Mouse (Mus musculus) layer of hippocampus, postnatal 36 days (tissue): ENCODE measurements around the gene Shisa4. TPM values are rescaled to one million over a fixed set of nuclear protein-coding genes. Genes with fewer than 3 reads are reported as not detected.
"Not testable (repeated sequence)": the region's sequence is repeated elsewhere in the genome, so short reads cannot be mapped to it uniquely, and the experiment has no call there.

Experiments
- DNase-seq, 2 experiments: peaks; one replicate each; pipeline ENCODE4 v3.0.0; 2022
- total RNA-seq, 2 experiments: library from RNA; stranded (reverse); gene quantifications; 2 replicates each; pipeline ENCODE4 v1.2.3; 2021

The Shisa4 gene
- 100 to 1,000 TPM; 112 to 121 TPM for total RNA-seq

DNA sequence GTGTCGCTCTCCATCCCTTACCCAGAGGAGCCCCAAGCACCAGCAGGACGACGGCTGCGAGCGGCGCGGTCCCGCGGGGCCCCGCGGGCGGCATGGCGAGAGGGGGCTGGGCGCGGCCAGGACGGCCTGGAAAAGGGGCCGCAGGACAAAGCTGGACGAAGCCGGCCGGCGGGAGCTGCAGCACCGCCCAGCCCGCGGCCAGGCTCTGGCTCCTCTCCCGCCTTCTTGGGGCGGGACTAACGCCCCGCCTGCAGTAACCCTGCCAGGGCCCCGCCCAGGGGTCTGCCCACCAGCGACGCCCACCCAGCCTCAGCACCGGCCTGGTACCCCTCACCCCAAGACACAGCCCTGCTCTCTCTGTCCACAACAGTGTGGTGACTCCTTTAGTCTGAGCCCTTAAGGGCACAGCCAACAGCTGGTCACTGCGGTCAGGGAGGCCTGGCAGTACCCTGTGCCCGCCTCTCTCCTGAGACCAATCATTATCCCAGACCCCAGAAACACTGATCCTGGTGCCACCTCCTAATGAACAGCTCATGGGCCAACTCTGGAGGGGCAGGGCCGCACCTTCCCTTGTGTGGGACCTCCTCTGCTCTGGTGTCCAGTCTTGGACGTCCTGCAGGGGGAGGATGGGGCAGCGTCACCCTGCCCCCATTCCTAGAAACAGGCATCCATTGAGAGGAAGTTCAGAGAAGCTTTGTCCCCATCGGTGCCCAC, at the start of gene Shisa4:
Gene Shisa4, minus strand, starts transcription at position 370 of the 714 bp plus-strand sequence.
- peak; percentile 82 to 85 for DNase-seq

DNA sequence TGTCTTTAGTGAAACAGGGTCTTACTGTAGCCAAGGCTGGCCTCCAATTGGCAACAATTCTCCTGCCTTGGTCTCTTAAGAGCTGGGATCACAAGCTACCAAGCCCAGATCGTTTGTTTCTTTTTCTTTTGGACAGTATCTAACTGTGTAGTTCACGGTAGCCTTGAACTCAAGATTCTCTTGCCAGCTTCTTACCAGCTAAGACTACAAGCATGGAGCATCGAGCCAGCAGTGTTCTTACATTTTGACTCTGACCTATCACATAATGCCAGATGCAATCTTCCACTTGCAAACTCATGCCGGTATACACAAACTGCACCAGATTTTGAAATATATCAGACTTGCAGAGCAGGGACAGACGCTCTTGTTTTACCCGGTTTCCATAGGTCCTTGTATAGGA, 47.7 kb upstream of the Shisa4 start:
- no peak for DNase-seq

DNA sequence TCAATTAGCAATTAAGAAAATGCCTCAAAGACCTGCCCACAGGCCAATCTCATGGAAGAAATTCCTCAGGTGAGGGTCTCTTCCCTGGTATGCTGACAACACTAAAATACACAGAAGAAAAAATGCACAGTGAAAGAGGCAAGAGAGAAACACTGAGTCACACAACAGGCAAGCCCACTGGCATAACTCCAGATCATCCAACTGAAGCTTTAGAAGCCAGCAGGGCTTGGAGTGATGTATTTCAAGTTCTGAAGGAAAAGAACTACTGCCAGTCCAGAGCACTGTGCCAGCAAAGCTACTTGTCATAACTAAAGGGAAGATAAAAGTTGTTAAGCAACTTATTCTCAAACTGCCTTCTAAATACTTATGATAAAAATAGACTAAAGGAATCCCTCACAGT, 39.0 kb upstream of the Shisa4 start:
- no peak for DNase-seq

DNA sequence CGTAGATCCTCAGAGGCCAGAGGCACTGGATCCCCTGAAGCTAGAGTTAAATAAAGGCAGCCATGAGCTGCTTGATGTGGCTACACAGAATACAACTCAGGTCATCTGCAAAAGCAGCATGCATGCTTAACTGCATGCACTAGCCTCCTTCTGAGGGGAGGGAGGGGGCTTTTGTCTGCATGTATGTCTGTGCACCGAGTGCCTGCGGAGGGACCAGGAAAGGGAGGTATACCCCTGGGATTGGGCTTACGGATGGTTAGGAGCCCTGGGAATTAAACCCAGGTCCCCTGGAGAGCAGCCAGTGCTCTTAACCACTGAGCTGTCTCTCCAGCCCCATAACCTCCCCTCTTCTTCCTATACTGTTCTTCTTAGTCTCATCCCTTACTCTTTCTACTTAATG, 37.1 kb upstream of the Shisa4 start:
- no peak for DNase-seq

DNA sequence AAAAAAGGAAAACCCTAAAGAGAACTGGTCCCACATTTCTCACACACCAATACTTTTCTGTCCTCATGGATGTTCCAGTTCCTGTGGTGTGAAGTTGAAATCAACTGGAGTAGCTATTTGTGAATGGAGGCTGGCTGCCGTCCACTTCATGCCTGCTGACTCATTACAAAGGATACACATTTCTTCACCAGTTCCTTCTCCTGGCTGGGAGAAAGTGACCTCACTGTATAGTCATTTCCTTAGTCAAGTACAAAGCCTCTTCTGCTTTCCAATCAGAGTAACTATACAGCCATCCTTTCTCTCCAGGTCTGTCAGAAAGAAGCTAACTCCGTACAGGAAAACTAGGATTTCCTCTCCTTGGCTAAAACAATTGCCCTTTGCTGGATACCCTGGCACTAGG, 35.9 kb upstream of the Shisa4 start:
- DNase-seq = no peak

DNA sequence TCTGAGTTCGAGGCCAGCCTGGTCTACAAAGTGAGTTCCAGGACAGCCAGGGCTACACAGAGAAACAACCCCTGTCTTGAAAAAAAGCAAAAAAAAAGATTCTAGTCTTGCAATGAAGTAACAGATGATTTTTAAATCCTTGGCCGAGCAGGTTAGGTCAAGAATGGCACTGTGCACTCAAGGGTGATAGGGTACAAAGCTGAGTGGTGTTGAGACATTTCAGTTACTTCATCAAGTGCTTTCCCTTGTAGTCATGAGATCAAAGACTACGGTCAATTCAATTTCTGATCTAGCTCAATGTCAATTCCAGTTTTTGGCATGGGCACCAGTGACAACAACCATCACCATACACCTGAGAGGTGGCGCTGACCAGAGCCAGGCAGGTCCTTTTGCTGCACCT, 33.9 kb upstream of the Shisa4 start:
- DNase-seq = no peak

DNA sequence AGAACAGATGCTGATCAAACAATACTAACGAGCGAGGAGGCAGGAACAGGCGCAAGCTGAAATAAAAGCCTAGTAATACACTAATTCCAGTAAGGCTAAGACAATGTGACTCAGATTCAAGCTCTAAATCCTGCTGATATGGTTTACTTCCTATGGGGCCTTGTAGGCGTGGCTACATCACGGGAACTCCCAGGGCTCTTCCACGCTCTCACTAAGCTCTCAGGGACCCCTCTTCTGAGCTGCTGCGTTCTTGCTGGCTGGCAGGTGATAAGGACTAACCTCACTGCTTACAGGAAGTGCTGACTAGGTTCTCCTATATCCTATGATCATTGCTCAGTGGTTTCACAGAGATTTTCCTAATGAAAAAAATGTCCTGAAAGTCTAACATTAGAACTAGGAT, 30.3 kb upstream of the Shisa4 start:
- DNase-seq = no peak

DNA sequence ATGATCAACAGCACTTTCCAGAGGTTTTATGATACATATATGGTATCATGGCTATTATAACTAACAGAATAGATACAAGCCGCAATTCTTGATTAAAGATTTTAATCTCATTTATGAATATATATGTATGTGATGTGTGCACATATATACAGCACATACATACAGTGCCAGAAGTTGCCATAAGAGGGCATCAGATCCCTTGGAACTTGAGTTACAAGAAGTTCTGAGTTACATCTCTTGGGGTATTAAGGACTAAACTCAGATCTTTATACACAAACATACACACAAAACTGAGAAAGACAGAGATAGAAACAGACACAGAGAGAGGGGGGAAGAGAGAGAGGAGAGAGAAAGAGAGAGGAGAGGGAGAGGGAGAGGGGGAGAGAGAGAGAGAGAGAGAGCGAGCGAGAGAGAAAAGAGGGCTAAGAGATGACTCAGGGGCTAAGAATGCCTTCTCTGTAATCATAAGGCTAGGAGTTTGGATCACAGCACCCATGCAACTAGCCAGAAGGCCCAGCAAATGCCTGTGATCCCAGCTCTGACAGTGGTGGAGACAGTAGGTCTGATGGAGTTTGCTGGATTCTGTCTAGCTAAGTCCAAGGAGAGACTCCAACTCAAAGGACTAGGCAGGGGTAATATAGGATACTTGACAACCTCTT, 26.5 kb upstream of the Shisa4 start:
- DNase-seq = no peak

DNA sequence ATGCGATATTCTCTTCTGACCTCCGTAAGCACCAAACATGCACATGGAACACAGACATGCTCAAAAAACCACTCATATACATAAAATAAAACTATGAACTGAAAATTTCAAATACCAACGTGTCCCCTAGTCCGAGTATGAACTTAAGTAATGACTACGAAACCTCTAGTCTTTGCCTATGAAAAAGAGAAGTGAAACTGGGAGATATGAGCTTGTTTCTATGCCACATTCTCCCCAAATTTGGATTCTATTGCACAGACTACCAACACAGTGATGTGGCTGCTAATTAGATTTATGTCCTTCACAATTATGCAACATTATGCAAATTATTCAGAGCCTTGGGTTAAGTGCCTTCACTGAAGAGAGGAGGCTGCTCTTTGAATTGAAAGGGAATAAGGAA, 24.4 kb upstream of the Shisa4 start:
- DNase-seq = no peak

DNA sequence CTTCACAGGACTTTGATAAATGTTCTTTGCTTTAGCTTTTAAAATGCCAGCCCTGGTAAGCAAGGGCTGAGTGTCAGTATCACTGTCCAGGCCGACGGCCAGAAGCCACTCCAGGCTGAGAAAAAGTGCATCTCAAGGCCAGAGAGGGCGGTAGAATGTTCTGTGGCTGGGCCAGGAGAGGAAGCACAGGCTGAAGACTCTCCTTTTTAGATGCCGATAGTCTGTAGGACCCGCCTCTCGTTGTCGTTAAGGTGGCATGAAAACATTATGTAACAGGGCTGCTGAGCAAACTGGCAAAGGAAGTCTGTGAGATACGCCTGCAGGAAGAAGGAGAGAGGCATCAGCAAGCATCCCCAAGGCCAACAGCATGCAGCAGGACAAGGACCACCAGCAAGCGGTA, 10.1 kb upstream of the Shisa4 start:
- no peak for DNase-seq

DNA sequence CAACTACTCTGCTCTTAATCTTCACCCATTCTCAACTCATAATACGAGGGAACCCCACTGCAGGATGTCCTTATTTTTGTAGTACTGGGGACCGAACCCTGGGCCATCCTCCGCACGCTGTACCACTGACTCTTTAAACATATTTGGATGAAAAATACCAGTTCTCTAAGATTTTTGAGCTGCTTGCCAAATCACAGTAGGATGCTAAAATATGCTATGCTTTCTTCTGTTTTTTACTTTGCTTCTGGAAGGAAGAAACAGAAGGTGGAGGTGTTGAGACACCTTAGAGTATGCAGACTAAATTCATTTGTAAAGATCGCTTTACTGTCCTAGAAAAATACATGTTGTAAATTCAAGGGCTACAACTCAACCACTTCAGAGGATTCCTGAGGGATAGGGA, 9.1 kb upstream of the Shisa4 start:
- no peak for DNase-seq

DNA sequence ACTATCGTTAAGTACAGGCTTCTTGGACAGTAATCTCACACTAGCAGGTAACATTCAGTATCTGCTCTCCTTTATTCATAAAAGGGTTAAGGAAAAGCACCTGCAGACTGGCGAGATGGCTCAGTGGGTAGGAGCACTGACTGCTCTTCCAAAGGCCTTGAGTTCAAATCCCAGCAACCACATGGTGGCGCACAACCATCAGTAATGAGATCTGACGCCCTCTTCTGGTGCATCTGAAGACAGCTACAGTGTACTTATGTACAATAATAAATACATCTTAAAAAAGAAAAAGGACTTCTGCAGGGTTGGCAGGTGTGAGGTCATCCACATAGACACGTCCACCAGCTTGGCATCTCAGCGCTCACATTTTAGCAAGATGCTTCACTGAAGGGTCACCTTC, 6.5 kb upstream of the Shisa4 start:
- not testable (repeated sequence) for DNase-seq

DNA sequence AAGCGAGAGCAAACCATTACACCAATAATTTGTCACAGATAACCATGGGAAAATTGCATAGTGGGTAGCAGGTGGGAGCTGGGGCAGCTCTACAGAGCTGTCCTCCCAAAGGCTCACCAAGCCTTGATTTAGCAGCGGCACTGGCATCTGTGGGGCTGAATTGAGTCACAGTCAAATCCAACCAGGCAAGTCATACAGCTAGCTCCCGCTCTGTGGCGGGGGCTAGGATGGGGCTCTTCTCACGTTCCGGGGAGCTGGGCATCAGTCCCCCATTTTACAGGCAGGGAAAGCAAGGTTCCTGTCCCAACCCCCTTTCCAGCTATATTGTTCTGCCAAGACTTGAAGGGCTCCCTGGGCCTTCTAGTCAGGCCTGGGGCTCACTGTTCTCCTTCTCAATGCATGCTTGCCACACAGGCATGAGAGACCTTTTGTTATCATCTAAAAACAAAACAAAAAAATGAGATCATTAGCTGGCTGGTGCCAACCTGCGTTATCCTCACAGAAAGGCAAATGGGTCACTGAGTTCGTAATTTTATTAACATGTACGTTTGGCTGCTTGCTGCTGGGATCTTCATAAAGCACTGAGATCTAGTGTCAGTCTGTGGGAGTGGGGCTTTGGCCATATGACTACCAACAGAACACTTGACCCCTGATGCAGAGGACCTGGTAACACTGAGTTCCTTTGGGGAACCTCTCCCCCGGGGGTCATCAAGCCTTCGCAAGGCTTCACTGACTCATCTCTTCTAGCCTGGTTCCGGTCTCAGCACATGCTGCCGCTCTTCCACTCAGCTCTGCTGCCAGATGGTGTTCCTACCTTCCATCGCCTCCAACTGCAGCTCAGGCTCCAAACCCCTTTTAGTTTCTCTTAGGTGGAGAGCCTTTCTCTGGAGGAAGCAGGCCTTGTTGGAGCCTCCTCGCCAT, 5.3 kb upstream of the Shisa4 start:
- DNase-seq = peak; percentile 52 to 58

DNA sequence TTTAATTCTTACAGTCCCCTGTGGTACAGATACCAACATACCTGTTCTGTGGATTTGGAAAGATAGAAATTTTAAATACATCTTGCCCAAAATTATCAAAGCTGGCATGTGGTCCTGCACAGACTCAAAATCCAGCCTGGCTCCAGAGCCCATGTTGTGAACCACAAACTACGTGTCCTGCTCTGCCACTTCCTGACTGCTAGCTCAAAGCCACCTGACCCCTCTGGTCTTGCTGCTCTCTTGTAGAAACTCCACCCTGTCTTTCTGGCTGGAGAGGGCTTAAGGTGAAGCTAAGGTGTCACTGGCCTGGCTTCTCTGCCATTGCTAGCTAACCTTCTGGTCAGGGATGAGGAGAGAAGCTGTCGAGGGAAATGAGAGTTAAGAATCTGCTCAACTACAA, 4.0 kb upstream of the Shisa4 start:
- no peak for DNase-seq

DNA sequence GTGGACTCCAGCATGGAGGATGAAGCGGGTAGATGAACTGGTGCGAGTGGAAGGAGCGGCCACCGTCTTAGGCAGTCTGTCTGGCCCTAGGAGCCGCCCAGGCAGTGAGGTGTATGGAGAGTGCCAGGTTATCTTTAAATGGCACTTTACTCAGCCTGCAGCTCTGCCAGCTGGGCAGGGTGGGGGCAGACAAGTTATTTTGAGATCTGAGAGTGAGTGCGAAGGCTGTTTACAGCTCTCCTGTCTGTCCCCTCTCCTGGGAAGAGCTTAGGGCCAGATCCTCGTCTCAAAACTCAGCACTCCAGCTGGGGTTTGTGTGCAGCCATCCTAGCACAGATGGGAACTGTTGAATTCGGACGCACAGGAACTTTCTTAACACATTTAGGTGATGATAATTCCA, 3.5 kb upstream of the Shisa4 start:
- no peak for DNase-seq

DNA sequence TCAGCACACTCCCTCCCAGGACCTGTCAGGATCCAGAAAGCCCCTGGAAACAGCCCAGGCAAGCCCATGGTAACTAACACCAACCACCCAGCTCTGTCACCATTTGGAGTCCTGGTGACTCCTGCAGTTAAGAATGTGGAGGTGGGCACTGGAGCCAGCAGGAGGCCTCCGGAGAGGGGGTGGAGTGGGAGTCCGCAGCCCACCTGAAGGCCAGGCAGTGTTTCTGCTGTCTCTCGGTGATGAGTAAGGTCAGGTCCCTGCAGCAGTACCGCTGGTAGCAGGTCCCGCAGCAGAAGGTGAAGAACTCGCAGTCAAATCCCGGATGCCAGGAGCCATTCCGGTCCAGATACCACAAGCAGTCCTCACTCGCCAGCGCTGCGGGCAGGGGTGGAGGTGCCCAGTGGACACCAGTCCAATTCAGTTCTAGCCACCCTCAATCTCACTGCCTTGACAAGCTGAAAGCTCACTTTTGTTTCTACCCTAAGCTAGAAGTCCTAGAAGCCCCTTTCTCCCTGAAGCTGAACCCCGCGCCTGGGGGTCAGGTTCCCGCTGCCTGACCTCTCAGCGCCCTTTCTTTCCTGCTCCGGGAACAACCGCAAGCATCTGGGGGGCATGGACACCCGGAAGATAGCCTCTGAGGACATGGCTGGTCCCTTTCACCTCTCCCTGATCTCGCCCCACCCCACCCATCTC, 716 bp downstream of the Shisa4 start:
- DNase-seq = no peak

DNA sequence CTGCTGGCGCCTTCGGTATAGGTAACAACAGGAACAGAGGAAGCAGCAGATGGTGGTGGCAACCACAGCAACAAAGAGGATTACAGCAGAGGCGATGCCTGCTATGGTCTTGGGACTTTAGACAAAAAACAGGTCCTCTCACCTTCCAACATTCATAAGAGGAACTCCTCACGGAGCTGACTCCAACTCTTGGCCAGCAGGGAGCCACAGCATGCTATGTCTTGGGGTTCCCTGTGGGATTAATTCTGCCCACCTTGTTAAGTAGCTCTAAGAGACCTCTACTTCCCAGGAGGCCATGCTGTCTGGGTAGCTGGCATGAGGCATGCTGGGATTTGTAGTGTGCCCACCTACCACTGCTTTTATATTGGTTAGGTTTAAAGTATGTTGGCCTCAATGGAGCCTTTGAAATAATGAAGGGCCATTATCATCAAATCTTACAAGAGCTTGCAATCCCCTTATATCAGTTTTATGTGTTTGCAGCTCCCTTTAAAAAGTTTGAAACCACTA, 1.8 kb downstream of the Shisa4 start:
- no peak for DNase-seq

DNA sequence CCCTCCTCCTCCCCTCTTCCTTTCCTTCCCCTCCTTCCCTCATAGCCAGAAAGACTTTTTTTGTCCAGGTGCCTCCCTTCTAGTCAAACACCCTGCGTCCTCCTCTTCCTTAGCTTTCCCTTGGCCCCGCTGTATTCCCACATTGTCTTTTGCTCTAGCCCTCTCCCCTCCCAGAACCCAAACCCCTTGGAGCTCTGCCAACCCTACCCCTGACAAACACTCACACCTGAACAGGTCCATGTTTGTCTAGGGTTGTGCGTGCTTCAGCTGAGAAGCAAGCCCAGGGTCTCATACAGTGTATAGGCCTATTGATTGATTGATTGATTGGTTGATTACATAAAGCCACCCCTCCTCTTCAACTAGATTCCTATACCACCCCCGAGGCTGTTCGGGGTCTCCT, 5.6 kb downstream of the Shisa4 start:
- DNase-seq = no peak

DNA sequence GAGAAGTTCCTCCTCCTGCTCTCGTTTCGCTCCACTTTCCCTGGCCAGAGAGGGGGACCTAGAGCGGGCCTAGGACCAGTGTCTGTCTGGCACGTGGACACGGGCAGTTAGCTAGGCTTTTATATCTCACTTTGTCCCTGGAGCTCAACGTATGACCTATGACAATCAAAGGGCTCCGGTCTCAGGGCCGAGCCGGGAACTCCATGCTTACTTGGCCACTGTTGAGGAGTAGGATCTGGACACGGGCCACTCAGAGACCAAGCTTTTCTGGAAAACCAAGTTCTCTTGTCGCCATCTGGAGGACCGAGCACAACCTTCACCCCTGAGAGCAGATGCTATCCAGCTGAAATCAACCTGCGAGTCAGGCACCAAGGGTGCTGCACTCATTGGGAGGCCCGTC, 6.1 kb downstream of the Shisa4 start:
- peak in 1 of 2 experiments; percentile 59 for DNase-seq

DNA sequence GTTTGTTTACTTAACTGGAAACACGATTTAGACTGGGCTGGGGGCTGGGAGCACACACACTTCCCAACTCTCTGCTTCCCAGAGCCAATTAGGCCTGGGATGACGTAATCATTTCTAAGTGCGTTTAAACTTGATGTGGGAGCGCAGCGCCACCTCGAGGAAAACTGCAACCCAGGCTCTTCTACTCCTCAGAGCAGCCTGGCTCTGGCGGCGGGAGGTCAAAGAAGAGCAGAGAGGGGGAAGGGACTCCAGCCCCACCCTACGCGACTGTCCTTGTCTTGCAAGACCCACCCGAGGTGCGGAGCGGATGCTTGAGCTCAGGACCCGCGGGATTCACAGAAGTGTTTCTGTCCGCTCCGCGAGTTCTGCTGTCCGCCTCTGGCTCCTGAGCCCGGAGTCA, 6.8 kb downstream of the Shisa4 start:
- peak; percentile 88 for DNase-seq

DNA sequence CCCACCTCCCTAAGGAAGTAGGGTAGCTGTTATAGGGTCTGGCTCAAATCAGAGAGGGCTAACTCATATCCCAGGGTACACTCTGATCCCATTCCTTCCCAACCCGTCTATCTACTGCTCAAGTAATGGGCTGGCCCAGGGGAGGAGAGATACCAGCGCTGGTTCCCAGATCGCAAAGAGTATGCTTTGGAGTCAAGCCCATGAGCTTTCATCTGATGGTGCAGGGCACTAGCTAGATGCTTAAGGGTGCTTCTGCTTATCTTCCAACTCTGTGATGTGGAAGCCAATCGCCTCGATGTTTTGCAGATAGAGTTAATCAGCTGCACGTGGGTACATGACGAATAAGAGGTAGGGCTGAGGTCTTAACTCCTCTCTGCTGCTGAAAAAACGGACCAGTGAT, 7.4 kb downstream of the Shisa4 start:
- DNase-seq = no peak

DNA sequence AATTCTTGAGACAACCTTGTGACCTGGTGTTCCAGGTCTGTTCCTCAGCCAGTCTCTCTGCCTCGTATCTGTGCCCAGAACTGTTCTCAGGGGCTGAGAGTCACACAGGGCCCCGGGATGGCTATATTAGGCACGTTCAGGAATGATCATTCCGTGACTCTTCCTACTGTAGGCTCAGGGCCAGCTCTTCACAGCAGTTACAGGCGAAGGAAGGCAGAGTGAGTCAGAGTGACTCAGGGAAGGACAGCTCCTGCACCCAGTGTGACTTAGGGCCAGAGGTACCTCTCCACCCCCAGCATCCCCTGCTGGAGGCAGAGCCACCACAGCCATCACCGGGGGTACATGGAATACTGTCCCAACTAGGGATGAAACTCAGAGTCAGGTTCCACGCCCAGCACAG, 8.0 kb downstream of the Shisa4 start:
- no peak for DNase-seq

DNA sequence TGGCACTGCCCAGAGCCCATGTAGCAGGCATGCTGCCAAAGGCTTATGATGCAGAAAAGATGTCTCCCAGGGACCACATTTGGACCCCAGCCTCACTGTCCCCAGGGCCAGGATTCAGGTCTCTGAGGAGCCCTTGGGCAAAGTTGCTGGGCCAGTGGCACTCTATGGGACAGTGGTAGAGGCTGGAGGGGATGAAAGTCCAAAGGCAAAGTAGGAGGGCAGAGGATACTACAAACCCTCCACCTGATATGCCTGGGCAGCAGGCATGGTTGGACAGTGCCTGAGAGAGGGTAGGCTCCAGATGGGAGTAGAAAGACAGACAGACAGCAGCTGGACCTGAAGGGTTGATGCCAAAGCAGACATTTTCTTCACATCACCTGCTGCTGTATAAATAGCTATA, 8.7 kb downstream of the Shisa4 start:
- DNase-seq = no peak
